Mouse (Mus musculus) lung, adult 10 weeks (tissue): ENCODE measurements around the gene Olfr293. TPM values are rescaled to one million over a fixed set of nuclear protein-coding genes. Genes with fewer than 3 reads are reported as not detected.

Experiments used
- polyA plus RNA-seq: library from polyadenylated mRNA; stranded (reverse); fragments of 350-450 nt; fragmentation: Illumina TruSeq; extraction: RNeasy Lipid Tissue Mini Kit (QIAGEN cat#74804); gene quantifications from one replicate; pipeline ENCODE4 v1.2.3, GENCODE M21; 2014; ENCODE audit warnings: low read depth, low replicate concordance; ENCODE audit not compliant: insufficient read depth

Gene Olfr293
- not detected for polyA plus RNA-seq

GRCm38 (mm10) chr7:86648761-86649160 lies at the start of gene Olfr293:
Gene Olfr293, plus strand, starts transcription at chr7:86649061.

DNA sequence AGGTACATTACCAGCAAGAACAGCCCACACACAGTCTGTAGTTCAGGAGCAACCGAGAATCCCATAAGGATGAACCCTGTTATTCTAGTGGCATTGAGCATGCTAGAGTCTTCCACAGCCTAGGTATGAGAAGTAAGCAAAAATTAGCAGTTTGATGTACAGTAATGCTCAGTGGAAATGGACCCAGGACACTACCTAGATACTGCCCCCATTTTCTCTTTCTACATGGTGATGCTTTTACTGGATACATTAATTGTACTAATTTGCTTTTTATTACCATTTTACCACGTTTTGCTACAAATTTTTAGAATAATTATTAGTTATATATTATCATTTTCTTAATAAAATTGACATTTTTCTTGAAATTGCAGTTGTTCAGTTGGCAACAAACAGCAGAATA lies 32.3 kb upstream of the Olfr293 start, which contains the start of gene Olfr294:
Gene Olfr294 (minus strand): TSS at position 101 of the 400 bp plus-strand sequence.

GRCm38 (mm10) chr7:86688030-86688429 lies 39.2 kb downstream of the Olfr293 start, which contains the start of gene Olfr292:
Gene Olfr292, plus strand, starts transcription at chr7:86688330.

Other genes with a start within 250 kb of the Olfr293 start
- not detected for gene Olfr301, start 245.2 kb upstream of the Olfr293 start, polyA plus RNA-seq
- gene Olfr299, start 189.1 kb upstream of the Olfr293 start, polyA plus RNA-seq: not detected
- not detected for gene Olfr298, start 156.6 kb upstream of the Olfr293 start, polyA plus RNA-seq
- gene Olfr297, start 129.1 kb upstream of the Olfr293 start, polyA plus RNA-seq: not detected
- not detected for gene Olfr295, start 65.2 kb upstream of the Olfr293 start, polyA plus RNA-seq
- not detected for gene Olfr294, start 32.4 kb upstream of the Olfr293 start, polyA plus RNA-seq
- not detected for gene Olfr292, start 39.3 kb downstream of the Olfr293 start, polyA plus RNA-seq
- gene Folh1, start 126.9 kb downstream of the Olfr293 start, polyA plus RNA-seq: 0.66 TPM
- not detected for gene Vmn2r77, start 146.0 kb downstream of the Olfr293 start, polyA plus RNA-seq